Mouse (Mus musculus) MEL (cell line): Measurements from ENCODE around the gene Gm42674. TPM values are rescaled to one million over a fixed set of nuclear protein-coding genes. Genes with fewer than 3 reads are reported as not detected.
A peak's percentile ranks its signal among the peaks of the same experiment; 100 is the strongest.

Source experiments
- DNase-seq: peaks from one replicate; pipeline ENCODE4 v3.0.0; 2011; ENCODE audit warnings: low read depth, low spot score
- H3K27ac ChIP-seq: 2 replicates; pipeline ENCODE4 v1.5.1; 2012; ENCODE audit warnings: low read depth, mild to moderate bottlenecking, control low read depth, low read length, moderate library complexity; ENCODE audit not compliant: control insufficient read depth
- H3K27me3 ChIP-seq, 2 experiments: fragments of 150-350 bp in 1 of 2; sonication (generic) in 1 of 2; 2 replicates each; pipeline ENCODE4 v1.6.1; 2012; ENCODE audit warnings: low read length in 2 of 2, mild to moderate bottlenecking in 2 of 2, improper control_type of control experiment in 1 of 2, moderate library complexity in 1 of 2; ENCODE audit not compliant: insufficient read depth in 2 of 2, control insufficient read depth in 1 of 2
- H3K36me3 ChIP-seq, 2 experiments: 2 replicates each; pipeline ENCODE4 v1.6.1; 2012 to 2014; ENCODE audit warnings: low read length in 2 of 2, improper control_type of control experiment in 1 of 2, inconsistent platforms in 1 of 2, mild to moderate bottlenecking in 1 of 2; ENCODE audit not compliant: insufficient read depth in 2 of 2, control insufficient read depth in 1 of 2
- H3K4me1 ChIP-seq, 2 experiments: fragments of 150-350 bp in 1 of 2; sonication (generic) in 1 of 2; 2 replicates each; pipeline ENCODE4 v1.6.1; 2012; ENCODE audit warnings: low read length in 2 of 2, improper control_type of control experiment in 1 of 2, mild to moderate bottlenecking in 1 of 2; ENCODE audit not compliant: insufficient read depth in 2 of 2, control insufficient read depth in 1 of 2
- H3K4me3 ChIP-seq, 2 experiments: fragments of 150-350 bp in 1 of 2; sonication (generic) in 1 of 2; 2 replicates each; pipeline ENCODE4 v1.5.1; 2012; ENCODE audit warnings: low read depth in 2 of 2, low read length in 2 of 2, mild to moderate bottlenecking in 2 of 2, moderate library complexity in 2 of 2, control low read depth in 1 of 2, improper control_type of control experiment in 1 of 2; ENCODE audit not compliant: control insufficient read depth in 1 of 2, insufficient read depth in 1 of 2
- H3K79me2 ChIP-seq: 2 replicates; pipeline ENCODE4 v1.6.1; 2012; ENCODE audit warnings: mild to moderate bottlenecking, low read length, moderate library complexity; ENCODE audit not compliant: control insufficient read depth, poor library complexity, insufficient read depth
- H3K9ac ChIP-seq: 2 replicates; pipeline ENCODE4 v1.6.1; 2012; ENCODE audit warnings: low read depth, mild to moderate bottlenecking, control low read depth, low read length, moderate library complexity; ENCODE audit not compliant: control insufficient read depth, poor library complexity, severe bottlenecking
- H3K9me3 ChIP-seq: fragments of 150-350 bp; sonication (generic); replicated peaks from 2 replicates; pipeline ENCODE4 v1.6.1; 2012; ENCODE audit warnings: mild to moderate bottlenecking, low read length, improper control_type of control experiment, moderate library complexity; ENCODE audit not compliant: insufficient read depth
- ELF1 ChIP-seq: IDR thresholded peaks from 2 replicates; pipeline ENCODE4 v1.6.1; 2014; ENCODE audit warnings: low read depth, mild to moderate bottlenecking, inconsistent platforms, low read length, improper control_type of control experiment, moderate library complexity
- MAX ChIP-seq: IDR thresholded peaks from 2 replicates; pipeline ENCODE4 v1.6.1; 2011; ENCODE audit warnings: low read length, improper control_type of control experiment
- NELFE ChIP-seq: IDR thresholded peaks from 2 replicates; pipeline ENCODE4 v1.6.1; 2011; ENCODE audit warnings: low read depth, low read length, improper control_type of control experiment
- NRF1 ChIP-seq: IDR thresholded peaks from 2 replicates; pipeline ENCODE4 v1.6.1; 2014; ENCODE audit warnings: low read depth, mild to moderate bottlenecking, inconsistent platforms, low read length, improper control_type of control experiment, moderate library complexity; ENCODE audit not compliant: poor library complexity, insufficient read depth, severe bottlenecking
- TAL1 ChIP-seq: IDR thresholded peaks from 2 replicates; pipeline ENCODE4 v1.6.1; 2012; ENCODE audit warnings: mild to moderate bottlenecking, inconsistent platforms, low read length, moderate library complexity, mixed read lengths
- TCF12 ChIP-seq: IDR thresholded peaks from 2 replicates; pipeline ENCODE4 v1.6.1; 2014; ENCODE audit warnings: low read depth, mild to moderate bottlenecking, inconsistent platforms, low read length, improper control_type of control experiment, moderate library complexity
- USF1 ChIP-seq: IDR thresholded peaks from 2 replicates; pipeline ENCODE4 v1.6.1; 2014; ENCODE audit warnings: low read depth, mild to moderate bottlenecking, inconsistent platforms, low read length, improper control_type of control experiment, moderate library complexity
- ZKSCAN1 ChIP-seq: IDR thresholded peaks from 2 replicates; pipeline ENCODE4 v1.6.1; 2012; ENCODE audit warnings: low read depth, mild to moderate bottlenecking, inconsistent platforms, low read length, improper control_type of control experiment, moderate library complexity
- ZNF384 ChIP-seq: IDR thresholded peaks from 2 replicates; pipeline ENCODE4 v1.6.1; 2012; ENCODE audit warnings: low read depth, mild to moderate bottlenecking, inconsistent platforms, low read length, improper control_type of control experiment
- polyA plus RNA-seq, 2 experiments: library from polyadenylated mRNA; stranded (reverse) in 1 of 2; unstranded in 1 of 2; fragments of >175 nt in 1 of 2; fragments of >200 nt in 1 of 2; gene quantifications; 2 replicates each; pipeline versions ENCODE4 v1.2.1 to v1.2.4; 2012; ENCODE audit warnings: low replicate concordance in 2 of 2, low read depth in 1 of 2; ENCODE audit not compliant: insufficient read length in 2 of 2, insufficient read depth in 1 of 2, missing spikeins in 1 of 2
- total RNA-seq: library from RNA; depleted of rRNA; stranded (reverse); fragments of 300-350 nt; gene quantifications from 2 replicates; pipeline ENCODE4 v1.2.3, GENCODE M21; 2012

The Gm42674 gene
- total and polyA plus RNA-seq, 3 experiments, result not detected

- Histone ChIP-seq H3K79me2 (no peaks in the 10 kb centered on the region), H3K4me3 (peak overlapping the region; percentile 24 to 41; a peak in 3 of 4 replicates), H3K36me3 (peaks cover 0 to 9% of the 10 kb centered on the region in 2 experiments; a peak in 2 of 4 replicates), H3K27ac (peak overlapping the region; percentile 61), H3K9me3 (no peaks in the 10 kb centered on the region), H3K4me1 (peaks cover 0 to 28% of the 10 kb centered on the region in 2 experiments; a peak in 2 of 4 replicates), H3K9ac (peak overlapping the region; percentile 58), H3K27me3 (no peaks in the 10 kb centered on the region)
- DNase-seq, result peak; percentile 37
- no peak for TF ChIP-seq ELF1
- TF ChIP-seq ZKSCAN1, result no peak
- no peak for TF ChIP-seq NELFE
Measured at GRCm38 (mm10) chr3:90587361-90588101, 14.2 kb upstream of the Gm42674 start.

- no peak overlapping the region for H3K27ac ChIP-seq
- peaks cover 0 to 9% of the 10 kb centered on the region in 2 experiments; a peak in 2 of 4 replicates for H3K36me3 ChIP-seq
- no peak for TF ChIP-seq NRF1
- H3K4me3 ChIP-seq, result no peak overlapping the region
- H3K9me3 ChIP-seq, result no peaks in the 10 kb centered on the region; the same call in 1 of the 2 replicates
- H3K27me3 ChIP-seq, result no peaks in the 10 kb centered on the region
- no peak overlapping the region for H3K9ac ChIP-seq
- no peak for DNase-seq
- peaks cover 0 to 28% of the 10 kb centered on the region in 2 experiments; a peak in 2 of 4 replicates for H3K4me1 ChIP-seq
- H3K79me2 ChIP-seq, result no peaks in the 10 kb centered on the region
Measured at GRCm38 (mm10) chr3:90589390-90589789, 12.3 kb upstream of the Gm42674 start.

- H3K79me2 ChIP-seq, result no peaks in the 10 kb centered on the region
- no peak for DNase-seq
- H3K9me3 ChIP-seq, result no peaks in the 10 kb centered on the region; the same call in 1 of the 2 replicates
- H3K27ac ChIP-seq, result no peak within 1 kb of the TSS
- H3K27me3 ChIP-seq, result no peaks in the 10 kb centered on the region
- TF ChIP-seq TCF12, result no peak
- no peak for TF ChIP-seq TAL1
- TF ChIP-seq, all 39 proteins: peak for 0
- Histone ChIP-seq H3K4me3 (no peak within 1 kb of the TSS), H3K9ac (no peak within 1 kb of the TSS), H3K4me1 (peaks cover 0 to 28% of the 10 kb centered on the region in 2 experiments; a peak in 2 of 4 replicates), H3K36me3 (peaks cover 0 to 9% of the 10 kb centered on the region in 2 experiments; a peak in 2 of 4 replicates)
Measured at GRCm38 (mm10) chr3:90589947-90590346, 11.8 kb upstream of the Gm42674 start, which contains the start of gene S100a2. S100a2 (plus strand) TSS chr3:90590247.

GRCm38 (mm10) chr3:90594466-90594865, 7.2 kb upstream of the Gm42674 start:
- no peaks in the 10 kb centered on the region for H3K79me2 ChIP-seq
- peaks cover 0 to 1% of the 10 kb centered on the region in 2 experiments; a peak in 1 of 4 replicates for H3K27me3 ChIP-seq
- DNase-seq, result no peak
- H3K36me3 ChIP-seq, result no peaks in the 10 kb centered on the region
- no peak for TF ChIP-seq ZNF384
- peak; percentile 31; the same call in 1 of the 2 replicates for TF ChIP-seq USF1
- 0 out of 2 replicates have a peak, but pooled peaks have one; percentile 32 for TF ChIP-seq MAX
- H3K27ac ChIP-seq, result no peak overlapping the region
- no peaks in the 10 kb centered on the region; the same call in 1 of the 2 replicates for H3K9me3 ChIP-seq
- no peak overlapping the region for H3K9ac ChIP-seq
- no peaks in the 10 kb centered on the region for H3K4me1 ChIP-seq
- no peak overlapping the region for H3K4me3 ChIP-seq
